Mouse (Mus musculus): Measurements from ENCODE around the gene Lmna. TPM values are rescaled to one million over a fixed set of nuclear protein-coding genes. Genes with fewer than 3 reads are reported as not detected.

Lmna gene
- polyA plus RNA-seq, 1 experiment from 2014 or later = 133 TPM

DNA sequence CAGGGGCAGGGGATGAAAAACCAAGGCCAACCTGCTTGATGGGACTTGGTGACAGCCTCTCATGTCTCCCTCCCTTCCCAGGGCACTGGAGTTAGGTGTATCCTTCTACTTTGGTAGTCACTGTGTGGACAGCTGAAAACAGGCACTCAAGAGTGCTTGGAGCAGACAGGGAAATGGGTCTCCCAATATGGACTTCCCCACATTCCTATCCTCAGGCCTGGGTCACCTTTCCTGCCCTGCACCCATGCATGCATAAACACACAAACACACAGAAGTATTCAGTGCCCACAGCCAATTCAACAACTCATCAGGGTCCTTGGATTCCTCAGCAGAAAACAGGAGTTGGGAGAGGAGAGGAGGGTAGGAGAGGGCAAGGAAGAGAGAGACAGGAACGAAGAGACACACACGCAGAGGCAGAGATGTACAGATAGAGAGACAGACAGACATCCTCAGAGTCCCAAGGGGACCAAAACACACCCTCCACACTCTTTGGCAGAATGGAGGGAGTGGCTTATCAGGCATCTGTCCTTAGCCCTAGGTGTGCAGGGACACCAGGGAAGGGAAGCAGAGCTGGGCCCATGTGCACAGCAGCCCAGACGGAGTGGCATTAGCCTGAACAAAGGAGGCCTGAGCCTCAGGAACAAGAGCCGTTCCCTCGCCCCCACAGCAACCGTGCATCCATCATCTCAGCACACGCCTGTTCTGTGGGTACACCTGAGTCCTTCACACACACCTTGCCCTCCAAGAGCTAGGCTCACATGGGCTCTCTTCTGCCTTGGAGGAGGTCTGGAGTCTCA is 19.6 kb upstream of the Lmna start:
- Histone ChIP-seq H3K9ac (no peak overlapping the region), H3K27ac (replicated peaks) (no peak overlapping the region), H3K27me3 (peaks cover 31% of the 10 kb centered on the region), H3K4me3 (replicated peaks) (no peak overlapping the region), H3K4me1 (replicated peaks) (peaks cover 61% of the 10 kb centered on the region), H3K9me3 (replicated peaks) (no peaks in the 10 kb centered on the region), H3K36me3 (replicated peaks) (no peaks in the 10 kb centered on the region), H3K4me2 (no peak overlapping the region)
- 58% methylated on average over 7 of the region's 7 CpGs for WGBS (ENCODE audit: insufficient replicate concordance)
- no peak for ATAC-seq (ENCODE audit: insufficient read depth)

DNA sequence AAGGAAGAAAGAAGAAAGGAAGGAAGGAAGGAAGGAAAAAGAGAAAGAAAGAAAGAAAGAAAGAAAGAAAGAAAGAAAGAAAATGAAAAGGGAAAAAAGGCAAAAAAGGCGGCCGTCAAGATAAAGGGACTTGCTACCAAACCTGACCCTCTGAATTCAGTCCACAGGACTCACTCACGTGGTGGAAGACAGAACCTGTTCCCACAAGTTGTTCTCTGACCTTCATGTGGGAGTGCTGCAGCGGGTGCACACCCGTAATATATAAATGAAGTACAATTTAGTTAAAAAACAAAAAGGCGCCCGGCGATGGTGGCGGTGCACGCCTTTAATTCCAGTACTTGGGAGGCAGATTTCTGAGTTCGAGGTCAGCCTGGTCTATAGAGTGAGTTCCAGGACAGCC is 18.9 kb upstream of the Lmna start:
- H3K9me3 ChIP-seq (replicated peaks) = no peaks in the 10 kb centered on the region
- H3K36me3 ChIP-seq (replicated peaks) = no peaks in the 10 kb centered on the region
- peaks cover 30% of the 10 kb centered on the region for H3K27me3 ChIP-seq
- no peak overlapping the region for H3K9ac ChIP-seq
- no peak overlapping the region for H3K4me3 ChIP-seq (replicated peaks)
- WGBS (ENCODE audit: insufficient replicate concordance) = 79% methylated on average over 11 of the region's 11 CpGs
- H3K4me2 ChIP-seq = no peak overlapping the region
- peaks cover 55% of the 10 kb centered on the region for H3K4me1 ChIP-seq (replicated peaks)
- no peak overlapping the region for H3K27ac ChIP-seq (replicated peaks)
- ATAC-seq (ENCODE audit: insufficient read depth) = no peak

DNA sequence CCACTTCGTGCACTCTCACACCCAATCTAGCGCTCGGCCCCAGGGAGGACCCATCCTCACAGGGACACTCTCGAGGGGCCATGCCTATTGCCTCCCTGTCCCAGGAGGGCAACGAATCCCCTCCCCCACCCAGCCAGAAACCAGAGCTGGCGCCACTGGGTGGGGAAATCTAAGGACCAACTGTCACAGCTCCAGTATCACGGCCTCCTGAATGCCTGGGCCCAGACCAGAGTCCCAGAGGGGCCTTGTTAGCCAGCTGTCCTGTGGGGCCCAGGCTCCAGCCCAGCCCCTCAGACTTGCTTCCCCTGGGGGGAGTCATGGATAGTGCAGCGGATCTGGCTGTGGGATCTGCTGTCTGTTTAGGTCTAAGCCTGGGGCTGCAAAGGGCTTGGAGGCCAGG is 17.8 kb upstream of the Lmna start:
- Histone ChIP-seq H3K27ac (replicated peaks) (no peak overlapping the region), H3K36me3 (replicated peaks) (no peaks in the 10 kb centered on the region), H3K27me3 (peaks cover 24% of the 10 kb centered on the region), H3K4me3 (replicated peaks) (no peak overlapping the region), H3K4me1 (replicated peaks) (peaks cover 44% of the 10 kb centered on the region), H3K9ac (no peak overlapping the region), H3K9me3 (replicated peaks) (no peaks in the 10 kb centered on the region), H3K4me2 (no peak overlapping the region)
- 35% methylated on average over 8 of the region's 8 CpGs for WGBS (ENCODE audit: insufficient replicate concordance)
- ATAC-seq (ENCODE audit: insufficient read depth) = no peak

DNA sequence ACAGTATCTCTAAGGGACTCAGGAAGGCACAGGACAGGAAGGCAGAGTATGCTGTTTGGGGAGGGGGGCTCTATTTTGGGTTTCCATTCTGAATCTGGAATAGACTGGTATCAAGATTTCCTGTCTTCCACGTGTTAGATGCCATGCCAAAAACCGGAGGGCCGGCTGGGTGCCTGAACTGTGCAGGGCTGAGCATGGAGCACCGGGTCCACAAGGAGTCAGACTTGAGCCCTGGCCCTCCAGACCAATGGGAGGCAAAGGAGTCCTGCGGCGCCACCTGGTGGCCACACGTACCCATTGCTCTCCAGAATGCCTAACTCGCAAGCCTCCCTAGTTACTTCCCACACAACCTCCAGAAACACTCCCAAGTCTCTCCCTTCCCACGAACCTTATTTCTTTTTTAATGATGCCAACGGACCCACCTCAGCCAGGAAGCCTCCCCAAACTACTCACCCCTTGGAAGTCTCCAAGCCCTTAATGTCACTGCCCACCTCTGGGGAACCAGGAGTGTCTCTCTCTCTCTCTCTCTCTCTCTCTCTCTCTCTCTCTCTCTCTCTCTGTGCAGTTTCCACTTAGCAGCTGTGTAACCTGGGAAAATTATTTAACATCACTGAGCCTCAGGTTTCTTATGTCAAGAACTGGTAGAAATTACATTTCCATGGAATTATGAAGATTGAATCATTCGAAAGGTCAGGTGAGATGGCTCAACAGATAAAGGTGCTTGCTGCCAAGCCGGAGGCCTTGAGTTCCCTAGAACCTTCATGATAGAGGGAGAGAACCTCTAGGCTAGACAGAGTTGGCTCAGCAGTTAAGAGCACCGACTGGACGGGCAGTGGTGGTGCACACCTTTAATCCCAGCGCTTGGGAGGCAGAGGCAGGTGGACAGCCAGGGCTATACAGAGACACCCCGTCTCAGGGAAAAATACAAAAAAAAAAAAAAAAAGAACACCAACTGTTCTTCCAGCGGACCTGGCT is 16.7 kb upstream of the Lmna start:
- WGBS (ENCODE audit: insufficient replicate concordance) = 28% methylated on average over 17 of the region's 17 CpGs
- H3K27ac ChIP-seq (replicated peaks) = no peak overlapping the region
- H3K36me3 ChIP-seq (replicated peaks) = no peaks in the 10 kb centered on the region
- peaks cover 39% of the 10 kb centered on the region for H3K4me1 ChIP-seq (replicated peaks)
- H3K27me3 ChIP-seq = peaks cover 20% of the 10 kb centered on the region
- ATAC-seq (ENCODE audit: insufficient read depth) = peak; percentile 63
- H3K4me2 ChIP-seq = no peak overlapping the region
- no peaks in the 10 kb centered on the region for H3K9me3 ChIP-seq (replicated peaks)
- H3K4me3 ChIP-seq (replicated peaks) = no peak overlapping the region
- H3K9ac ChIP-seq = no peak overlapping the region

DNA sequence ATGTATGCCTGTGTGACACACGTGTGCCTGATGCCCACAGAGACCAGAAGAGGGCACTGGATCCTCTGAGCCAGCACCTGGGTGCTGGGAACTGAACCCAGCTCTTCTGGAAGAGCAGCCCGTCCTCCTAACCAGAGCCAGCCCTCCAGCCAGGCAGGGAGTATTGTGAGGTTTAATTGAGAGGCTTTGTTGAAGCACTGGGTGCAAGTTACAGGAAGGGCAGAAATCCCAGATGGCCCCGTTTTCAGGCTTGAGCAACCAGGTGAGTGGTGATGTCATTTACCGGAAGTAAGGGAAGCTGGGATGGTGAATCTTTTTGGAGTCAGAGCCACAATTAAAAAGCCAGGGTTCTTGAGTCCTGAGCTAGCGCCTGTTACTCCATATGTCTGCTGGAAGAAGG is 15.3 kb upstream of the Lmna start:
- Histone ChIP-seq H3K9me3 (replicated peaks) (no peaks in the 10 kb centered on the region), H3K4me1 (replicated peaks) (peaks cover 27% of the 10 kb centered on the region), H3K9ac (no peak overlapping the region), H3K36me3 (replicated peaks) (no peaks in the 10 kb centered on the region), H3K27me3 (peaks cover 25% of the 10 kb centered on the region), H3K4me2 (no peak overlapping the region), H3K27ac (replicated peaks) (no peak overlapping the region), H3K4me3 (replicated peaks) (no peak overlapping the region)
- no peak for ATAC-seq (ENCODE audit: insufficient read depth)
- WGBS (ENCODE audit: insufficient replicate concordance) = 70% methylated on average over 5 of the region's 5 CpGs

DNA sequence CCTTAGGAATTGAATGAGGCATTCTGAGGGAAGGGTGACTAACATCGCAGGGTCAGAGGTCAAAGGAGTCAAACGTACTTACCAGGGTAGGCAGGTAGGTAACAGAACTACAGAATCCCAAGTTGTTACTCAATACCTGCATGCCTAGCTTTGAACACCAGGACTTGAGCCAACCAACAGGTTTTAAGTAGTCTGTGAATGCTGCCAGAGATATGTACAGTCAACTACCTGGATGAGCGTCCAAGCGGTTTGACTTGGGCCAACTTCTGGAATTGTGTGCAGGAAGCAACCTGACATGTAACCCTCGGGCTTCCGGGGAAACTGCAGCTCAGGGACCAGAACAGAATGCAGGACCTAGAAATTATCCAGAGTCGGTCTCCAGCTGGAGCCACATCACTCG is 13.3 kb upstream of the Lmna start:
- H3K4me3 ChIP-seq (replicated peaks) = no peak overlapping the region
- peaks cover 26% of the 10 kb centered on the region for H3K27me3 ChIP-seq
- no peak overlapping the region for H3K9ac ChIP-seq
- no peaks in the 10 kb centered on the region for H3K9me3 ChIP-seq (replicated peaks)
- no peak overlapping the region for H3K4me2 ChIP-seq
- no peak for ATAC-seq (ENCODE audit: insufficient read depth)
- 72% methylated on average over 8 of the region's 8 CpGs for WGBS (ENCODE audit: insufficient replicate concordance)
- no peaks in the 10 kb centered on the region for H3K36me3 ChIP-seq (replicated peaks)
- H3K27ac ChIP-seq (replicated peaks) = no peak overlapping the region
- peaks cover 19% of the 10 kb centered on the region for H3K4me1 ChIP-seq (replicated peaks)

DNA sequence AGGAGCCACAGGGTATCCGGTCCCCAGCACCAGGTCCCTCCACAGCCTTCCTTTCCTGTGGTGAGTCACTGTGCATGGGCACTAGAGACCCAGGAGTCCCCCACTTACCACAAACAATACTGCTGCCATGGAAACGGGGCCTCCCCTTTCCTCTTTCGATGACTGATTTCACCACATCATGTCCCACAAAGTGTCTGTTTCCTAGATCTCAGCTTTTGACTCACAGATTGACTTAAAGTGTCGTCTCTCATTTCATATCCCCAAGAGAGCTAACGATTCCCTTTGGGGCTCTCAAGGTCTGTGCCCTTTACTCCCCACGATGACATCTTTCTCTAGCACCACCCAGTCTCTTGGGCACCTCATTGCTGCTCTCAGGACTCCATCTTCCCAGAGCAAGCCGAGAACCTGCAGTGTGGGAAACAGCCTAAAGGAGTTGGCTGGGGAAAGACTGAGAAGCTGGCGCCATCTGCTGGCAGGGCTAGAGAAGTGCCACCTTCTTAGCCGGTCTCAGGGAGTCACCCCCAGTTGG is 12.1 kb upstream of the Lmna start:
- Histone ChIP-seq H3K27me3 (peaks cover 28% of the 10 kb centered on the region), H3K9me3 (replicated peaks) (no peaks in the 10 kb centered on the region), H3K4me2 (no peak overlapping the region), H3K36me3 (replicated peaks) (no peaks in the 10 kb centered on the region), H3K4me1 (replicated peaks) (peaks cover 13% of the 10 kb centered on the region), H3K4me3 (replicated peaks) (no peak overlapping the region), H3K9ac (no peak overlapping the region), H3K27ac (replicated peaks) (no peak overlapping the region)
- WGBS (ENCODE audit: insufficient replicate concordance) = 9% methylated on average over 9 of the region's 9 CpGs
- ATAC-seq (ENCODE audit: insufficient read depth) = no peak; the same call in 1 of the 2 replicates

DNA sequence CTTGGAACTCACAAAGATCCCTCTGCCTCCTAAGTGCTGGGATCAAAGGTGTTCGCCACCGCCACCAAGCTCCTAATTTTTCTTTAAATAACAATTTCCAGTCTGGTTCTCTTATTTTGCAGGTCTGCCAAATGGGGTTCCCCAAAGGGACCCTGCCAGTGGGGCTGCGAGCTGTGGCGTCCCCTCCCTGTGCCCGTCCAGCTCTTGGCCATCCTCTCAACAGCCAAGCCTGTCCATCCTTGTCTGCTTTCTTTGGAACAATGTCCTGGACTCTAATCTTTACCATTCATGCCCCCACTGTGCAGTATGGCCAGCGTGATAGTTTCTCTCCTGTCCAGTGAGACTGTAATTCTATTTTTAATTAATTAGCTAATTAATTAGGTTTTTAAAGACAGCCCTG is 11.4 kb upstream of the Lmna start:
- Histone ChIP-seq H3K9ac (no peak overlapping the region), H3K27me3 (peaks cover 34% of the 10 kb centered on the region), H3K36me3 (replicated peaks) (no peaks in the 10 kb centered on the region), H3K4me2 (no peak overlapping the region), H3K27ac (replicated peaks) (no peak overlapping the region), H3K4me3 (replicated peaks) (no peak overlapping the region), H3K9me3 (replicated peaks) (no peaks in the 10 kb centered on the region), H3K4me1 (replicated peaks) (peaks cover 12% of the 10 kb centered on the region)
- 68% methylated on average over 6 of the region's 6 CpGs for WGBS (ENCODE audit: insufficient replicate concordance)
- no peak for ATAC-seq (ENCODE audit: insufficient read depth)

DNA sequence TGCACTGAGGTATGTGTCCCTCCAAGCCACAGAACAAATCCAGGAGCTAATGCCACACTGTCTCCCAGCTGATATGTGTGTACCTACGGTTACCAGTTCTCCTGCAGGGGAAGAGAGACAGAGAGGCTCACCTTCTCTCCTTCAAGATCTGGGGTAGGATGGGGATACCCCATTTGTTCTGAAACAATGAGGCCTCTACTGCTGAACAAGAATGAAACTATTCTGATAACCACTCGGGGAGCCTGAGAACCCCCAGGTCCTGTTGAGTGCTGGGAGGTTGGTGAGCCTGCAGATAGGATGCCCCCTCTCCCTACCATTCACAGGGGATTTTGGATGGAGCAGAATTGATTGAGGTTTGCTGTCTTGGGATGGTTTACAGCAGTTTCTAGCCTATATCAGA is 10.3 kb upstream of the Lmna start:
- Histone ChIP-seq H3K4me3 (replicated peaks) (no peak overlapping the region), H3K36me3 (replicated peaks) (no peaks in the 10 kb centered on the region), H3K4me2 (no peak overlapping the region), H3K27ac (replicated peaks) (no peak overlapping the region), H3K9me3 (replicated peaks) (no peaks in the 10 kb centered on the region), H3K27me3 (peaks cover 42% of the 10 kb centered on the region), H3K9ac (no peak overlapping the region), H3K4me1 (replicated peaks) (0 out of 2 replicates have a peak, but pooled peaks cover 8% of the 10 kb centered on the region)
- no peak for ATAC-seq (ENCODE audit: insufficient read depth)
- 51% methylated on average over 2 of the region's 2 CpGs for WGBS (ENCODE audit: insufficient replicate concordance)

DNA sequence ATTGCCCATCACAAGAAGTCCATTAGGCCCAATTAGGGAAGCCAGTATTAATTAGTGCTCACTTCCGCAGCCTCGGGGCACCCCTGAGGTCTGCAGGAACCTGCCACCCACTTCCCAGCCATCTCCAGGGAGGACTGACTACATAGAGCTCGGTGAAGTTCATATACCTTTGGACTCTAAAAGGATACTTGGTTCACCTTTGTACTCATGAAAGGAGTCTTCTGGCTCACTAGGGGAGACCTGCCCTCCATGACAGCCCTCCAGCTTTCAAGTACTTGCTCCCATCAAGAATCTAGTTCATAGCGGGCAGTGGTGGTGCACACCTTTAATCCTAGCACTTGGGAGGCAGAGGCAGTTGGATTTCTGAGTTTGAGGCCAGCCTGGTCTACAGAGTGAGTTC is 8.7 kb upstream of the Lmna start:
- Histone ChIP-seq H3K9ac (no peak overlapping the region), H3K9me3 (replicated peaks) (no peaks in the 10 kb centered on the region), H3K4me2 (no peak overlapping the region), H3K27ac (replicated peaks) (no peak overlapping the region), H3K4me1 (replicated peaks) (peaks cover 21% of the 10 kb centered on the region), H3K27me3 (peaks cover 38% of the 10 kb centered on the region), H3K4me3 (replicated peaks) (no peak overlapping the region), H3K36me3 (replicated peaks) (no peaks in the 10 kb centered on the region)
- 62% methylated on average over 4 of the region's 4 CpGs for WGBS (ENCODE audit: insufficient replicate concordance)
- ATAC-seq (ENCODE audit: insufficient read depth) = no peak

DNA sequence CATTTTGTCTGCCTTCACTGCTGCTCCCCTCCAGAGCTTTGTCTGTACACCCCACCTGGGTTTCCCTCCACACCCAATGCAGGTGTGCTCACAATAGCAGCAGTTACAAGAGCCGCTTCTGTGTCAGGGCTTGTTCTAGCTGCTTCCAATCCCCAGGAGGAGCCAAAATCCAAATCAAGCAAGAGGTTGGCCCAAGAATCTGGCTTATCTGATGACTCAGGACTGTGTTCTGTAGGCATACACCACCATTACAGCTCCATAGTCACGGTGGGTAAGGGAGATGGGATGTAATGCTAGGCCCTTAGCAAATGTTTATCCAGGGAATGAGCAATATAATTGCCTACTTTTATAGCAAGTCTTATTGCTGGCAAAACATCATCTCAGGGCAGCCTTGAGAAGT is 6.7 kb upstream of the Lmna start:
- H3K9me3 ChIP-seq (replicated peaks) = no peaks in the 10 kb centered on the region
- peaks cover 42% of the 10 kb centered on the region for H3K27me3 ChIP-seq
- no peak overlapping the region for H3K4me3 ChIP-seq (replicated peaks)
- H3K4me1 ChIP-seq (replicated peaks) = peaks cover 34% of the 10 kb centered on the region
- WGBS (ENCODE audit: insufficient replicate concordance) = 71% methylated on average over 2 of the region's 2 CpGs
- no peak overlapping the region for H3K9ac ChIP-seq
- no peak for ATAC-seq (ENCODE audit: insufficient read depth)
- no peaks in the 10 kb centered on the region for H3K36me3 ChIP-seq (replicated peaks)
- H3K27ac ChIP-seq (replicated peaks) = no peak overlapping the region
- H3K4me2 ChIP-seq = no peak overlapping the region

Data from liver, embryonic 15.5 days (tissue).